Mouse (Mus musculus): ENCODE measurements at regions not wholly inside any gene's neighbourhood (a gene's known extent, or its start where the extent isn't known, plus 50 kb on each side); places are given as distances from the start of the nearest gene placed in this dataset.

- H3K4me2 ChIP-seq (replicated peaks): no peak overlapping the region
- no peak overlapping the region for H3K9ac ChIP-seq (replicated peaks)
- 0 out of 2 replicates have a peak overlapping the region, but pooled peaks have one; percentile 25 for H3K27ac ChIP-seq (replicated peaks)
- ATAC-seq (ENCODE audit: low FRiP score, low read depth): no peak
- no peaks in the 10 kb centered on the region for H3K9me3 ChIP-seq
- peaks cover 47% of the 10 kb centered on the region for H3K4me1 ChIP-seq
- H3K36me3 ChIP-seq: no peaks in the 10 kb centered on the region
- no peaks in the 10 kb centered on the region for H3K27me3 ChIP-seq
- 89% methylated on average over 6 of the region's 6 CpGs for WGBS
- no peak overlapping the region for H3K4me3 ChIP-seq
Observed at GRCm38 (mm10) chr14:24646239-24646848, 159.4 kb downstream of the Rps24 start.

- Histone ChIP-seq H3K4me2 (replicated peaks) (no peak overlapping the region), H3K9me3 (no peaks in the 10 kb centered on the region), H3K36me3 (no peaks in the 10 kb centered on the region), H3K27ac (replicated peaks) (no peak overlapping the region), H3K4me1 (peaks cover 40% of the 10 kb centered on the region), H3K4me3 (no peak overlapping the region), H3K9ac (replicated peaks) (no peak overlapping the region), H3K27me3 (no peaks in the 10 kb centered on the region)
- WGBS: 86% methylated on average over 4 of the region's 4 CpGs
- ATAC-seq (ENCODE audit: low FRiP score, low read depth): no peak
Observed at GRCm38 (mm10) chr14:24647722-24648121, 160.8 kb downstream of the Rps24 start.

- Histone ChIP-seq H3K9me3 (no peaks in the 10 kb centered on the region), H3K36me3 (no peaks in the 10 kb centered on the region), H3K4me1 (peaks cover 24% of the 10 kb centered on the region), H3K27ac (replicated peaks) (peak overlapping the region; percentile 74), H3K4me2 (replicated peaks) (no peak overlapping the region), H3K9ac (replicated peaks) (no peak overlapping the region), H3K4me3 (no peak overlapping the region), H3K27me3 (no peaks in the 10 kb centered on the region)
- WGBS: 68% methylated on average over 7 of the region's 7 CpGs
- peak; percentile 47; the same call in 1 of the 2 replicates for ATAC-seq (ENCODE audit: low FRiP score, low read depth)
Observed at GRCm38 (mm10) chr14:24650195-24650901, 163.4 kb downstream of the Rps24 start.

- Histone ChIP-seq H3K4me1 (peaks cover 21% of the 10 kb centered on the region), H3K27me3 (no peaks in the 10 kb centered on the region), H3K4me3 (no peak overlapping the region), H3K27ac (replicated peaks) (peak overlapping the region; percentile 74), H3K36me3 (no peaks in the 10 kb centered on the region), H3K9ac (replicated peaks) (no peak overlapping the region), H3K9me3 (no peaks in the 10 kb centered on the region), H3K4me2 (replicated peaks) (no peak overlapping the region)
- 52% methylated on average over 12 of the region's 12 CpGs for WGBS
- peak; percentile 58; the same call in 1 of the 2 replicates for ATAC-seq (ENCODE audit: low FRiP score, low read depth)
Observed at GRCm38 (mm10) chr14:24650902-24651270, 164.0 kb downstream of the Rps24 start.

- Histone ChIP-seq H3K9me3 (no peaks in the 10 kb centered on the region), H3K27ac (replicated peaks) (0 out of 2 replicates have a peak overlapping the region, but pooled peaks have one; percentile 6), H3K4me1 (peaks cover 18% of the 10 kb centered on the region), H3K4me2 (replicated peaks) (no peak overlapping the region), H3K9ac (replicated peaks) (no peak overlapping the region), H3K36me3 (no peaks in the 10 kb centered on the region), H3K27me3 (no peaks in the 10 kb centered on the region), H3K4me3 (no peak overlapping the region)
- ATAC-seq (ENCODE audit: low FRiP score, low read depth): no peak
- WGBS: 82% methylated on average over 2 of the region's 2 CpGs
Observed at GRCm38 (mm10) chr14:24652591-24652990, 165.7 kb downstream of the Rps24 start.

GRCm38 (mm10) chr14:24655580-24655979, 168.7 kb downstream of the Rps24 start:
- no peaks in the 10 kb centered on the region for H3K27me3 ChIP-seq

GRCm38 (mm10) chr14:24661797-24662196, 174.9 kb downstream of the Rps24 start:
- Histone ChIP-seq H3K27me3 (no peaks in the 10 kb centered on the region), H3K27ac (replicated peaks) (no peak overlapping the region), H3K36me3 (no peaks in the 10 kb centered on the region), H3K4me1 (no peaks in the 10 kb centered on the region), H3K4me3 (no peak overlapping the region), H3K4me2 (replicated peaks) (no peak overlapping the region), H3K9ac (replicated peaks) (no peak overlapping the region), H3K9me3 (no peaks in the 10 kb centered on the region)
- 58% methylated on average over 2 of the region's 2 CpGs for WGBS
- ATAC-seq (ENCODE audit: low FRiP score, low read depth): no peak

More at GRCm38 (mm10) chr14:24655580-24655979, 168.7 kb downstream of the Rps24 start:
- no peak for ATAC-seq (ENCODE audit: low FRiP score, low read depth)
- H3K4me1 ChIP-seq: peaks cover 9% of the 10 kb centered on the region
- 0 out of 2 replicates have a peak overlapping the region, but pooled peaks have one; percentile 0 for H3K27ac ChIP-seq (replicated peaks)
- 56% methylated on average over 9 of the region's 9 CpGs for WGBS
- H3K4me2 ChIP-seq (replicated peaks): no peak overlapping the region
- H3K4me3 ChIP-seq: no peak overlapping the region
- H3K9me3 ChIP-seq: no peaks in the 10 kb centered on the region
- H3K9ac ChIP-seq (replicated peaks): no peak overlapping the region
- H3K36me3 ChIP-seq: no peaks in the 10 kb centered on the region

- Histone ChIP-seq H3K9ac (replicated peaks) (no peak overlapping the region), H3K4me2 (replicated peaks) (no peak overlapping the region), H3K27me3 (no peaks in the 10 kb centered on the region), H3K4me3 (no peak overlapping the region), H3K4me1 (no peaks in the 10 kb centered on the region), H3K9me3 (no peaks in the 10 kb centered on the region), H3K27ac (replicated peaks) (no peak overlapping the region), H3K36me3 (no peaks in the 10 kb centered on the region)
- 76% methylated on average over 4 of the region's 4 CpGs for WGBS
- ATAC-seq (ENCODE audit: low FRiP score, low read depth): no peak
Observed at GRCm38 (mm10) chr14:24665210-24665609, 178.3 kb downstream of the Rps24 start.
